Mouse (Mus musculus) small intestine, adult 2 months (tissue): ENCODE measurements around the gene Slc29a1. TPM values are rescaled to one million over a fixed set of nuclear protein-coding genes. Genes with fewer than 3 reads are reported as not detected.

Experiments used
- H3K27ac ChIP-seq: fragments of 200-500 bp; 2 replicates; pipeline ENCODE4 v1.5.1; 2012; ENCODE audit warnings: low read depth, low read length, control low read depth, inconsistent platforms; ENCODE audit not compliant: insufficient read depth
- H3K27me3 ChIP-seq: fragments of 200-500 bp; 2 replicates; pipeline ENCODE4 v1.6.1; 2012; ENCODE audit warnings: mild to moderate bottlenecking, moderate library complexity, low read length, inconsistent platforms; ENCODE audit not compliant: control insufficient read depth, insufficient read depth
- H3K36me3 ChIP-seq: fragments of 200-500 bp; 2 replicates; pipeline ENCODE4 v1.6.1; 2012; ENCODE audit warnings: mild to moderate bottlenecking, low read length, control low read depth, inconsistent platforms; ENCODE audit not compliant: control insufficient read depth, insufficient read depth
- H3K4me1 ChIP-seq: fragments of 200-500 bp; 2 replicates; pipeline ENCODE4 v1.6.1; 2012; ENCODE audit warnings: low read length, inconsistent platforms, mixed read lengths; ENCODE audit not compliant: control insufficient read depth, insufficient read depth, insufficient read length
- H3K4me3 ChIP-seq: fragments of 200-500 bp; 2 replicates; pipeline ENCODE4 v1.5.1; 2012; ENCODE audit warnings: low read depth, mild to moderate bottlenecking, control low read depth, inconsistent platforms, low read length, moderate library complexity
- CTCF ChIP-seq: fragments of 200-500 bp; IDR thresholded peaks from 2 replicates; pipeline ENCODE4 v1.5.1; 2012; ENCODE audit warnings: low read depth, mild to moderate bottlenecking, control low read depth, inconsistent platforms, low read length, moderate library complexity, mixed read lengths; ENCODE audit not compliant: insufficient replicate concordance, insufficient read length; ENCODE audit errors: extremely low read depth
- POLR2A ChIP-seq: fragments of 200-500 bp; IDR thresholded peaks from 2 replicates; pipeline ENCODE4 v1.6.1; 2012; ENCODE audit warnings: low read depth, mild to moderate bottlenecking, control low read depth, inconsistent platforms, low read length, moderate library complexity
- WGBS: fragments of 180-500 bp; shearing (Covaris S2); methylation state at CpG from one replicate; pipeline ENCODE4 v1.1.7; 2018; 5-methylcytosine and 5-hydroxymethylcytosine counted together
- polyA plus RNA-seq: library from polyadenylated mRNA; depleted of rRNA; stranded (reverse); fragments of >200 nt; gene quantifications from 2 replicates; pipeline ENCODE4 v1.2.3, GENCODE M21; 2012

Slc29a1 gene
- polyA plus RNA-seq, 1 experiment: 35.2 TPM

DNA sequence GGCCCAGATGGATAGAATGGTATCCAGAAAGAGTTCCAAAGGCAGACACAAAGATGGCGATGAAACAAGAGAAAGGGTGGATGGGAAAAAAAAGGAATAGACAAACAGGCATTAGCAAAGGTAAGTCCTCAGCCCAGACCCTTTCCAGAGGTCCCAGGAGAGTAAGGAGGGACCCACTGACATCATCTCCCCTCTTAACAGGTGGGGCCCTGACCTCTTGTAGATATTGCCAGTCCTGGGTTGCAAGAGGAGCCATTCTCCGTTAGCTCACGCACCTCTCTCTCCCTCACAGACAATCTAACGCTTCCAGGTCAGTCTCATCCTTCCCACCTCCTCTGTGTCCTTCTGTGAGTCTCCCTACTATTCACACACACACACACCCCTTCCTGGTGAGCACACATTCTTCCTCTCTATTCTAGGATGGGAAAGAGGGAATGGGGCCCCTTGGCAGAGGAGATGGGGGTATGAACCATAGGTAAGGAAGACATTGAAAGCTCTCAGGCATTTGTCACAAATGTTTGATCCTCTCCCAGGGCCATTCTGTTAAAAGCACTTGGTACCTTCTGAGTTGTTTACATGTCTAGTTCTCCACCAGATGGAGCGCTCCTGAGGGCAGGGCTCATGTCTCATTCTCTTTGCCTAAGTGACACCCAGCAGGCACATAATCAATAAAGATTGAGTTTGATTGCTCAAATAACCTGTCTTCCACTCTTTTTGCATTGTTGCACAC, 51.8 kb downstream of the Slc29a1 start:
- Histone ChIP-seq H3K4me3 (no peak overlapping the region), H3K27me3 (peaks cover 70% of the 10 kb centered on the region), H3K27ac (no peak overlapping the region), H3K36me3 (no peaks in the 10 kb centered on the region), H3K4me1 (peaks cover 6% of the 10 kb centered on the region)
- WGBS: 71% methylated on average over 5 of the region's 5 CpGs
- TF ChIP-seq CTCF (no peak), POLR2A (no peak)

DNA sequence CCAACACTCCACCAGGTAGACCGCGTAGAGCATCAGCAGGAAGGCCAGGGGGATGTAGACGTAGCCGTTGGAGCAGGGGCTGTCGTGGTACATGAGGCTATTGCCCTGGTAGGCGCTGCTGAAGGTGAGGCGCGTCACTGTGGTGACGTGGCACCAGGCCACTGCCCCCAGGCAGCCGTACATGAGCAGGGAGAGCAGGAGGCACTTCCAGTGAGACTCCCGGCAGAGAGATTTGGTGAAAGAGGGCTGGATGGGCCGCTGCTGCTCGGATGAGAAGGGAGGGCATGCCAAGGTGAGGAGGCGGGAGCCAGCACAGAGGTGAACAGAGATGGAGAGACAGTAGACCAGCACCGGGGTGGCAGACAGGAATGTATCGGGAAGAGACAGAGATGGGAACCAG, 52.5 kb downstream of the Slc29a1 start:
- peaks cover 6% of the 10 kb centered on the region for H3K4me1 ChIP-seq
- no peak overlapping the region for H3K27ac ChIP-seq
- TF ChIP-seq POLR2A (no peak), CTCF (no peak)
- 77% methylated on average over 16 of the region's 16 CpGs for WGBS
- no peaks in the 10 kb centered on the region for H3K36me3 ChIP-seq
- H3K4me3 ChIP-seq: no peak overlapping the region
- peaks cover 74% of the 10 kb centered on the region for H3K27me3 ChIP-seq

DNA sequence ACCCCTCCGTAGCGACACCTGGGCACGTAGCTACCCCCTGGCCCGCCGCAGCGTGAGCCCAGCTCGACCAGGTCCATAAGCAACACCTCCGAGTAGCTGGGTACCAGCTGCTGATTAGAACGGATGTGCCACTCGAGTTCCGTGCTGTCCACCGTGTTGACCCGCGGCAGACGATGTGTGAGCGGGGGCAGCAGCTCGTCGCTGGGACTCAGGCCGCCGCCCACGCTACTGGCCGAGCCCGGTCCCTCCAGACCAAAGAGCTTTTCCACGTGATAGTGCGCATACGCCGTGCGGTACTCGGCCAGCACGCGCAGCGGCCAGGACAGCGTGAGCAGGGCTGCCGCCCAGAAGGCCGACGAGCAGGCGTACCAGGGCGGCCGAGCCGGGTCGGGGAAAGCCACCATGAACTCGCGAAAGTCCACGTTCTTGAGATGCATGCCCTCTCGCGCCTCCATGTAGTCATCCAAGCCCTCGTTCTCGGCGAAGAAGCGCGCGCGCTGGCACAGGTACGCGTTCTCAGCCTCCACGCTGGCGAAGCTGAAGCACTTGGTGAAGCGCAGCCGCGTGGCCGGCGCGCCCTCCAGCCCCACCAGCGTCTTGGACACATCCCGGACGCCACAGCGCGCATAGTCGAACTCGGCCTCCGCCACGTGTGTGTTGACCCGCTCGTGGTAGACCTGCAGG, 54.0 kb downstream of the Slc29a1 start:
- H3K36me3 ChIP-seq: no peaks in the 10 kb centered on the region
- no peak overlapping the region for H3K27ac ChIP-seq
- no peak overlapping the region; the same call in 1 of the 2 replicates for H3K4me3 ChIP-seq
- 22% methylated on average over 74 of the region's 74 CpGs for WGBS
- H3K4me1 ChIP-seq: peaks cover 6% of the 10 kb centered on the region; the same call in 1 of the 2 replicates
- TF ChIP-seq POLR2A: no peak
- no peak for TF ChIP-seq CTCF
- H3K27me3 ChIP-seq: peaks cover 64% of the 10 kb centered on the region

DNA sequence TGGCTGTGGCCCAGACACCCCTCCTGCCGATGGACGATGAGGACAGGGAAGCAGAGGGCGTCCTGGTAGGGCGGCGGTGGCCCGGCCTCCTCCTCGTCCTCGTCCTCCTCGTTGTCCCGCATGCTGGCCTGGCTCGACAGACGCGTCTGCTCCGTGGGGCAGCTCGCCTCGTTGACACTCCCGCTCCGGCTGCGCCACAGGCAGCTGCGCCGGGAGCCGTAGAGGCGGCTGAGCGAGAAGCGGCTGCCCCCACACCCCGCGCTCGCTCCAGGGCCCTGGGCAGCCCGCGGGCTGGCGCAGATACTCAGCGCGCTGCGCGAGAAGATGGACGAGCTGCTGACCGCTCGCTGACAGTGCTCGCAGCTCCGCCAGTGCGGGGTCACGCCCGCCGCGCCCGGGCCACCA, 54.5 kb downstream of the Slc29a1 start:
- H3K4me1 ChIP-seq: peaks cover 6% of the 10 kb centered on the region; the same call in 1 of the 2 replicates
- peaks cover 59% of the 10 kb centered on the region for H3K27me3 ChIP-seq
- H3K27ac ChIP-seq: no peak overlapping the region
- no peak overlapping the region for H3K4me3 ChIP-seq
- H3K36me3 ChIP-seq: no peaks in the 10 kb centered on the region
- 22% methylated on average over 46 of the region's 46 CpGs for WGBS
- TF ChIP-seq CTCF: no peak
- no peak for TF ChIP-seq POLR2A

DNA sequence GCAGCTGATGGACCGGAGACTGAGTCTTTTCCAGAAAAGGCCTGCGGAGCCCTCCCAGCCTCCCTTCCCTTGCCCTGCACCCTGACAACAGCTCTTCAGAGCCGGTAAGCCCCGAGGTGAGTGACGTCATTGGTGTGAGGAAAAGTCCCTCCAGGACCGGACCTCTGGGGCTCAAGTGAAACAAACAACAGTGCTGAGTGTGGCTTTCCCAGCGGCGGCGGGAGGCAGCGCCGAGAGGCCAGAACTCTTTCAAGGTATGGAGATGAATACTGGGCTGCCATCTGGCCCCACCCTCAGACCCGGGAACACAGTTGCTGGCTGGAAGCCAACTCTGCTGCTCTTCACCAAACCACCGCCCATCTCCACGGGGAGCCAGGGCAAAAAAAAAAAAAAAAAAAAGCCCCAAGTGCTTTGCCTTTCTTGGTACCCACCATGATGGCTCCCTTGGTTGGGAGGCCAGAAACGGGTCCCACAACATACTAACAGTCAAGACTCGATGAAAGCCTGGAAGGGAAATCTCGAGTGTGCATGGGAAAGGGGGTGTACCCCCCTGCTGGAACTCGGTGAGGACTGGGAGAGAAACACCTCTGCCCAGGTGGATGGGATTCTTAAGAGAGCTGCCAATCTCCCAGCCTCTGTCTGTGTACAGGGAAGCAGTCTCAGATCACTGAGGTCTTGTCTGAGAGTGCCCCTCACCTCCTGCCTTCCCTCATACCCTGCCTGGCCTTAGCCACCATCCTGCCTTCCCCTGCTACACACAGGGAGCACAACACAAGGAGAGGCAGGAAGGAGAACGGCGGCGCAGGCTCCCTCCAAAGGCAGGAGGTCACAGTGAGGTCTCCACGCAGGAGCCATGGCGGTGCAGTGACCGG, 55.2 kb downstream of the Slc29a1 start:
- Histone ChIP-seq H3K36me3 (no peaks in the 10 kb centered on the region), H3K27ac (no peak overlapping the region), H3K4me3 (no peak overlapping the region), H3K27me3 (peaks cover 53% of the 10 kb centered on the region), H3K4me1 (peaks cover 6% of the 10 kb centered on the region; the same call in 1 of the 2 replicates)
- TF ChIP-seq CTCF: no peak
- TF ChIP-seq POLR2A: no peak
- 16% methylated on average over 24 of the region's 24 CpGs for WGBS

DNA sequence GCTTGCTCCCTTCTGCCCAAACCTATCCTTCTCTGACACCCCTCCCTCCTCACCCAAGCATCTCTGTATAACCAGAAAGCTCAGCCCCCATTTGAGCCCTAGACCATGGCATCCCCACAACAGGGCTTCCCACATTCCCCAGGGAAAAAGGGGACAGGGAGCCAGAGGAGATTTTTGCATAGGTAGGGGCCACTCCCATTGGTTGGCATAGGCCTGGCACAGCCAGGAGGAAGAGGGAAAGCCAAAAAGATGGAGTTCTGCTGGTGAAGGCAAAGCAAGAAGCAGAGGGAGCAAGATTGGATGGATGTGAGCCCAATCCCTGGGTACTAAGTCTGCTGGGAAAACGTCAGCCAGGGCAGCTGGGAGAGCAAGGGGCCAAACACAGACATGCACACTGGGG, 56.3 kb downstream of the Slc29a1 start:
- H3K36me3 ChIP-seq: no peaks in the 10 kb centered on the region
- WGBS: 31% methylated on average over 1 of the region's 1 CpGs
- H3K27me3 ChIP-seq: peaks cover 44% of the 10 kb centered on the region
- no peak overlapping the region for H3K4me3 ChIP-seq
- H3K4me1 ChIP-seq: peaks cover 6% of the 10 kb centered on the region; the same call in 1 of the 2 replicates
- TF ChIP-seq POLR2A (no peak), CTCF (no peak)
- H3K27ac ChIP-seq: no peak overlapping the region
